Mouse (Mus musculus) heart, embryonic 16.5 days (tissue): ENCODE results near the gene Ankfy1. TPM values are rescaled to one million over a fixed set of nuclear protein-coding genes. Genes with fewer than 3 reads are reported as not detected.

Experiments
- ATAC-seq: fragments of 200-750 bp; cut with Nextera tagmentation; replicated peaks from 2 replicates; pipeline ENCODE4 v1.8.0; 2017; ENCODE audit warnings: moderate number of reproducible peaks; ENCODE audit not compliant: insufficient read depth, low FRiP score; ENCODE audit errors: extremely low read depth
- H3K27ac ChIP-seq: fragments of 300-500 bp; sonication (generic); 2 replicates; pipeline ENCODE4 v1.5.1; 2014; ENCODE audit warnings: mild to moderate bottlenecking, low read length, control low read depth, moderate library complexity
- H3K27me3 ChIP-seq: fragments of 300-500 bp; sonication (generic); 2 replicates; pipeline ENCODE4 v1.6.1; 2014; ENCODE audit warnings: low read length, mixed read lengths; ENCODE audit not compliant: control insufficient read depth, insufficient read depth
- H3K36me3 ChIP-seq: fragments of 300-500 bp; sonication (generic); 2 replicates; pipeline ENCODE4 v1.6.1; 2014; ENCODE audit not compliant: control insufficient read depth, insufficient read depth
- H3K4me1 ChIP-seq: fragments of 300-500 bp; sonication (generic); 2 replicates; pipeline ENCODE4 v1.6.1; 2014; ENCODE audit warnings: low read length, mixed read lengths; ENCODE audit not compliant: control insufficient read depth, insufficient read depth
- H3K4me2 ChIP-seq: fragments of 300-500 bp; sonication (generic); 2 replicates; pipeline ENCODE4 v1.6.1; 2014; ENCODE audit warnings: low read depth, mild to moderate bottlenecking, control low read depth, low read length
- H3K4me3 ChIP-seq: fragments of 300-500 bp; sonication (generic); 2 replicates; pipeline ENCODE4 v1.5.1; 2014; ENCODE audit warnings: mild to moderate bottlenecking, control low read depth, low read length
- H3K9ac ChIP-seq: fragments of 300-500 bp; sonication (generic); 2 replicates; pipeline ENCODE4 v1.6.1; 2014; ENCODE audit warnings: low read length, control low read depth
- H3K9me3 ChIP-seq: fragments of 300-500 bp; sonication (generic); replicated peaks from 2 replicates; pipeline ENCODE4 v1.6.1; 2016; ENCODE audit warnings: low read length; ENCODE audit not compliant: control insufficient read depth
- WGBS: fragments of 180-500 bp; shearing (Covaris S2); extraction: QIAGEN DNeasy Blood & Tissue Kit; methylation state at CpG from one replicate; pipeline ENCODE4 v1.1.7; 2014; 5-methylcytosine and 5-hydroxymethylcytosine counted together
- polyA plus RNA-seq: library from polyadenylated mRNA; unstranded; fragments of >200 nt; fragmentation: Nextera tagmentation; extraction: Ambion mirVana; gene quantifications from 2 replicates; pipeline ENCODE4 v1.2.1, GENCODE M21; 2015

Ankfy1 gene
- polyA plus RNA-seq, 1 experiment from 2014 or later, result 16.1 TPM

DNA sequence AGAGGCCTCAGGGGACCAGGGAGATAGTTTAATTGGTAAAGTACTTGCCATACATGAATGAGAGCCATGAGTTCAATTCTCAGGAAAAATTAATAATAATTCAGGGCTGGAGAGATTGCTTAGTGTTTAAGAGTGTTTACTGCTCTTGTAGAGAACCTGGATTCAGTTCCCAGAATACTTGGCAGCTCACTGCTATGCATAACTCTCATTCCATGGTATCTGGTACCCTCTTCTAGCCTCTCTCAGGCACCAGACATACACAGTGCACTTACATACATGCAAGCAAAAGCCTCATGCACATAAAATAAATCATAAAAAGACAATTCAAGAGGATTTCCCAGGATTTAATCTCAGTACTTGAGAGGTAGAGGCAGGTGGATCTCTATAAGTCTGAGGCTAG, 114.8 kb downstream of the Ankfy1 start:
- no peaks in the 10 kb centered on the region for H3K27me3 ChIP-seq
- H3K4me2 ChIP-seq, result no peak overlapping the region
- no peak overlapping the region for H3K9ac ChIP-seq
- H3K9me3 ChIP-seq, result no peaks in the 10 kb centered on the region
- ATAC-seq, result peak; percentile 75; the same call in 1 of the 2 replicates
- no peak overlapping the region for H3K4me3 ChIP-seq
- no peak overlapping the region; the same call in 1 of the 2 replicates for H3K27ac ChIP-seq
- peaks cover 39% of the 10 kb centered on the region for H3K4me1 ChIP-seq
- H3K36me3 ChIP-seq, result no peaks in the 10 kb centered on the region

DNA sequence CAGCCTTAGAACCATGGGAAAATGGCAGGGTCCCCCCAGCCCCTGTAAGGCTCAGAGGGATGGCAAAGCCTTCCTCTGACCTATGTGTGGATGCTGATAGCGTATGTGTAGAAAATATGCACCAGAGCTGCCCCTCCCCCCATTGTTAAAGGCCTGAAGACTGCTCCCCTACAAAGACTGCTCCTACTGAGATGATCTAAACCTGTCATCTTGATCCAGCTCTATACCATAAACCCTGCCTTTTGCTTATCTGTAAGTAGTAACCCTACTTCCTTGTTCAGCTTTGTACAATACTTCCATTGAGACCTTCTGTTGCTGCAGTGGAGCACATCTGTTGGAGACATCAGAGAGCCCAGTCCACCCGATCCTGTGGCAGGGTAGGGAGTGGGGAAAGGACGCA, 115.4 kb downstream of the Ankfy1 start:
- WGBS, result 86% methylated on average over 3 of the region's 3 CpGs
- H3K27me3 ChIP-seq, result no peaks in the 10 kb centered on the region
- no peak overlapping the region for H3K27ac ChIP-seq
- no peak overlapping the region for H3K4me2 ChIP-seq
- H3K9ac ChIP-seq, result no peak overlapping the region
- no peak for ATAC-seq
- H3K36me3 ChIP-seq, result no peaks in the 10 kb centered on the region
- peaks cover 39% of the 10 kb centered on the region for H3K4me1 ChIP-seq
- H3K4me3 ChIP-seq, result no peak overlapping the region
- no peaks in the 10 kb centered on the region for H3K9me3 ChIP-seq

DNA sequence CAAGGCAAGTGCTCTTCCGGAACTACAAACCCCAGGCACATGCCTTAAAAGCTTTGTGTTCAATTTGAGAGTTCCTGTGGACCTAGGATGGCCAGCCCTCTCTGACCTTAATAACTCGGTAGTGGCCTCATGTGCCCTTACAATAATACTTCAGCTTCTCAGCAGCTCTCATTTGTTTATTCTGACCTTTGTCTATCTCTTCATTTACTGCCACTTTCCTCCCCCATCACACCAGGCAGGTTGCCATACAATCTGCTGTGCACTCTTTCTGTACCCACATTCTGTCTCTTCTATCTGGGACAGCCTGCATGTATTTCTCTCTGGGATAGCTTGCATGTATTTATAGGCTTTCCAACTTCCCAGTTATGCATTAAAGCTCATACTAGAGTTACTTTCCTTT, 116.8 kb downstream of the Ankfy1 start:
- 68% methylated on average over 2 of the region's 2 CpGs for WGBS
- no peak overlapping the region for H3K9ac ChIP-seq

DNA sequence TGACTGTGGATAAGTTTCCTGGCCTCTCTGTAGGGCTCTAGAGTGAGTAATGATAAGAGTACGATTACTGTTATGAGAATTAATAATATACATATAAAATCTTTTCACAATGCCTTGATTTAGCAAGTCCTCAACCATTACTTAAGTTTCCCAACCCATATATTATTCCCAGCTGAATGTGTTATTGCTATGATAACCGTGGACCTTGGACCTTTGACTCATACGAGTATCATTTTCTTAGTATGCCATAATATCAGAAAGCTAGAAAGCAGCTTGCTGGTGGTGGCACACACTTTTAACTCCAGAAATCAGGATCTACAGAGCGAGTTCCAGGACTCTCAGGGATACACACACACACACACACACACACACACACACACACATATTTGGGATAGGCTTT, 118.2 kb downstream of the Ankfy1 start:
- Histone ChIP-seq H3K4me2 (no peak overlapping the region), H3K4me1 (peaks cover 36% of the 10 kb centered on the region), H3K36me3 (no peaks in the 10 kb centered on the region)

More for the DNA sequence above, 116.8 kb downstream of the Ankfy1 start:
- Histone ChIP-seq H3K27me3 (no peaks in the 10 kb centered on the region), H3K4me1 (peaks cover 39% of the 10 kb centered on the region), H3K4me2 (no peak overlapping the region), H3K9me3 (no peaks in the 10 kb centered on the region), H3K27ac (no peak overlapping the region), H3K4me3 (no peak overlapping the region), H3K36me3 (no peaks in the 10 kb centered on the region)
- ATAC-seq, result no peak

DNA sequence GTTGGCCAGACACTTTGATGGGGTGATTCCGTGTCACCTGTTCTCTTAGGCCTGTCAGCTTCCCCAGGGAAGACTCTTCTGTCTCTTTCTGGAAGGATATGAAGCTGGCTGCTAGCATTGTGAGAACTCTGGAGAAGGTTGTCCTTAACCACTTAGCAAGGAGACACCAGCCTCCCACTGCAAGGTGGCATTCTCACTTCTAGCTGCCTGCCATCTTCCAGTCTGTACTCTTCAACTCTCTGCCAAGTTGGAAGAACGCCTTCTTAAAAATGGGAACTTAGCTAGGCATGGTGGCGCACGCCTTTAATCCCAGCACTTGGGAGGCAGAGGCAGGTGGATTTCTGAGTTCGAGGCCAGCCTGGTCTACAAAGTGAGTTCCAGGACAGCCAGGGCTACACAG, 123.9 kb downstream of the Ankfy1 start:
- H3K4me2 ChIP-seq, result no peak overlapping the region
- H3K36me3 ChIP-seq, result no peaks in the 10 kb centered on the region
- H3K9me3 ChIP-seq, result no peaks in the 10 kb centered on the region
- H3K4me3 ChIP-seq, result no peak overlapping the region
- WGBS, result 91% methylated on average over 5 of the region's 5 CpGs
- no peaks in the 10 kb centered on the region for H3K4me1 ChIP-seq
- H3K9ac ChIP-seq, result no peak overlapping the region
- no peaks in the 10 kb centered on the region for H3K27me3 ChIP-seq
- no peak overlapping the region for H3K27ac ChIP-seq
- no peak for ATAC-seq

More for the DNA sequence above, 118.2 kb downstream of the Ankfy1 start:
- Histone ChIP-seq H3K9ac (no peak overlapping the region), H3K9me3 (no peaks in the 10 kb centered on the region), H3K27ac (no peak overlapping the region), H3K27me3 (no peaks in the 10 kb centered on the region), H3K4me3 (no peak overlapping the region)
- 61% methylated on average over 4 of the region's 4 CpGs for WGBS
- ATAC-seq, result no peak

DNA sequence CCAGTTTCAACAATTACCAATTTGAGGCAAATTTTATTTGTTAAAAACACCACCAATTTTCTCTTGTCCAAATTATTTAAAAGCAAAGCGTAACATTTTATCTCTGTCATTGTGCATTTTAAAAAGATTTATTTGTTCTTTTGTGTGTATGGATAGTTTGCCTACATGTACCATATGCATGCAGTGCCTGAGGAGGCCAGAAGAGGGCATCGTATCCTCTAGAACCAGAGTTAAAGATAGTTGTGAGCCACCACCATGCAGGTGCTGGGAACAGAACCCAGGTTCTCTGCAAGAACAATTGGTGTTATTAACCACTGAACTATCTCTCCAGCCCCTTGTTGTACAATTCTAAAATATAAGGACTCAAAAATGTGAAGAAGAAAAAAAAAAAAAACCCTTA, 124.4 kb downstream of the Ankfy1 start:
- Histone ChIP-seq H3K9ac (no peak overlapping the region), H3K4me1 (no peaks in the 10 kb centered on the region), H3K9me3 (no peaks in the 10 kb centered on the region), H3K27ac (no peak overlapping the region), H3K27me3 (no peaks in the 10 kb centered on the region), H3K4me3 (no peak overlapping the region), H3K4me2 (no peak overlapping the region), H3K36me3 (0 out of 2 replicates have a peak, but pooled peaks cover 4% of the 10 kb centered on the region)
- no peak for ATAC-seq
- WGBS, result 77% methylated on average over 2 of the region's 2 CpGs

DNA sequence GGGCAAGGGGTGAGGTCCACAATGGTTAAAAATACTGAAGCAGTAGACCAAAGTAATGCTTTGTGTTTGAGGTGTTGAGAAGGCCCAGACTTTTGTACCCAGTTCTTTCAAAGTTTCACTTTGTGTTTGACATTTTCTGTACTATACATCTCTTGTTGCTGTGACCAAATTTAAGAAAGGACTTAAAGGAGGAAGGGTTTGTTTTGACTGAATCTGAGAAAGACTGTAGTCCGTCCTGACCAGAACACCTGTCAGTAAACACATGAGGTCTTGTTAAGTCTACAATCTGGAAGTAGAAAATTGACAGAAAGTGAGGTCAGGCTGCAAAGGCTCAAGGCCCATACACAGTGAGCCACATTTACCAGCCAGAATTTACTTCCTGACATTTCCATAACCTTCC, 127.1 kb downstream of the Ankfy1 start:
- WGBS, result 79% methylated on average over 1 of the region's 1 CpGs
- no peak for ATAC-seq
- H3K4me2 ChIP-seq, result no peak overlapping the region
- H3K27ac ChIP-seq, result no peak overlapping the region
- H3K4me3 ChIP-seq, result no peak overlapping the region
- peaks cover 10% of the 10 kb centered on the region; the same call in 1 of the 2 replicates for H3K36me3 ChIP-seq
- no peaks in the 10 kb centered on the region for H3K27me3 ChIP-seq
- no peaks in the 10 kb centered on the region for H3K4me1 ChIP-seq
- no peaks in the 10 kb centered on the region for H3K9me3 ChIP-seq
- H3K9ac ChIP-seq, result no peak overlapping the region

DNA sequence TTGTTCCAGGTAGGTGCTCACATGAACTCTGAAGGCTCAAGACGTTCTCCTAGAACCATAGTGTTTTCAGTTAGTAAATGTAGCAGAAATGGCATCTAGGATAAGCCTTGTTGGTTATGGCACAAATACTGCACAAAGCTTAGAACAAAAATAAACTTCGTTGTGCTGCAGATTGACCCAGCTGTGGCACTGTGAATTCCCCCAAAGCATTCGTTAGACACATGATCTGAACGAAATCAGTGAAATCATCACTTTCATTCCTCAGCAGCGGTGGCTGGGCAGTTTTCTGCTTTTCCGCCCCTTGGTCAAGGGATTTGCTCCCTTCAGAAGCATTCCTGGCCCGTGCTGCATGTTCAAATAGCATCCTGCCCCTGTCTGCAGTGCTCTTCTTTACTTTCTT, 128.3 kb downstream of the Ankfy1 start:
- 81% methylated on average over 7 of the region's 7 CpGs for WGBS
- H3K36me3 ChIP-seq, result peaks cover 12% of the 10 kb centered on the region
- no peak overlapping the region for H3K4me2 ChIP-seq
- no peaks in the 10 kb centered on the region for H3K27me3 ChIP-seq
- H3K4me3 ChIP-seq, result no peak overlapping the region
- no peak for ATAC-seq
- no peaks in the 10 kb centered on the region for H3K4me1 ChIP-seq
- H3K9me3 ChIP-seq, result no peaks in the 10 kb centered on the region
- H3K9ac ChIP-seq, result no peak overlapping the region
- no peak overlapping the region for H3K27ac ChIP-seq

DNA sequence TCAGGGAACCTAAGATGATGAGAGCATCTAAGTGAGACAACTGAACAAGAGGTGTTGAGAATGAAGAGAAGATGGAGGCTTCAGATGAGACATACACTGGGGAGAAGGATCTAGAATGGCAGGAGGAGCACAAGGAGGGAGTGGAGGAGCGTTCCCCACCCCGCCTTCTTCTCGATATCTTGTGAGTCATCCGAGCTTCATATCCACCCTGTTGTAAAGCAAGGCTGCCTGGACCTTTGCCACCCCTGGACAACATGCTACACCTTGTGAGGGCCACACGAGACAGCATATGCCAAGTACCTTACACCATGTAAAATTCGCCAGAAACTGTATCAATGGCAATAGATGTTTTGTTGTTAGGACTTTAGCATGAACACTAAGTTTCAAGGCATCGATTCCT, 131.2 kb downstream of the Ankfy1 start:
- Histone ChIP-seq H3K4me1 (no peaks in the 10 kb centered on the region), H3K27ac (no peak overlapping the region), H3K36me3 (peaks cover 25% of the 10 kb centered on the region), H3K4me2 (no peak overlapping the region), H3K27me3 (no peaks in the 10 kb centered on the region), H3K9ac (no peak overlapping the region), H3K4me3 (no peak overlapping the region), H3K9me3 (no peaks in the 10 kb centered on the region)
- ATAC-seq, result no peak
- 86% methylated on average over 7 of the region's 7 CpGs for WGBS
